Mouse (Mus musculus) liver, embryonic 11.5 days (tissue): ENCODE results near the gene Brf1. TPM values are rescaled to one million over a fixed set of nuclear protein-coding genes. Genes with fewer than 3 reads are reported as not detected.

ENCODE experiments used
- ATAC-seq: fragments of 200-750 bp; cut with Nextera tagmentation; replicated peaks from 2 replicates; pipeline ENCODE4 v1.8.0; 2017; ENCODE audit warnings: moderate number of reproducible peaks, mild to moderate bottlenecking, moderate TSS enrichment, moderate library complexity; ENCODE audit not compliant: low FRiP score
- DNase-seq: peaks from one replicate; pipeline ENCODE4 v3.0.0-alpha.2; 2017; ENCODE audit warnings: low spot score
- H3K27ac ChIP-seq: fragments of 300-500 bp; sonication (generic); 2 replicates; pipeline ENCODE4 v1.5.1; 2014; ENCODE audit warnings: mild to moderate bottlenecking, low read depth, low read length, control low read depth
- H3K27me3 ChIP-seq: fragments of 300-500 bp; sonication (generic); replicated peaks from 2 replicates; pipeline ENCODE4 v1.6.1; 2014; ENCODE audit warnings: low read length, mixed read lengths; ENCODE audit not compliant: control insufficient read depth, insufficient read depth
- H3K36me3 ChIP-seq: fragments of 300-500 bp; sonication (generic); 2 replicates; pipeline ENCODE4 v1.6.1; 2014; ENCODE audit warnings: mild to moderate bottlenecking, low read length, moderate library complexity, mixed read lengths; ENCODE audit not compliant: control insufficient read depth, insufficient read depth
- H3K4me1 ChIP-seq: fragments of 300-500 bp; sonication (generic); replicated peaks from 2 replicates; pipeline ENCODE4 v1.6.1; 2014; ENCODE audit warnings: low read length, mixed read lengths; ENCODE audit not compliant: control insufficient read depth, insufficient read depth
- H3K4me2 ChIP-seq: fragments of 300-500 bp; sonication (generic); 2 replicates; pipeline ENCODE4 v1.6.1; 2014; ENCODE audit warnings: mild to moderate bottlenecking, control low read depth, moderate library complexity
- H3K4me3 ChIP-seq: fragments of 300-500 bp; sonication (generic); 2 replicates; pipeline ENCODE4 v1.5.1; 2014; ENCODE audit warnings: low read depth, low read length, control low read depth
- H3K9ac ChIP-seq: fragments of 300-500 bp; sonication (generic); 2 replicates; pipeline ENCODE4 v1.6.1; 2014; ENCODE audit warnings: low read depth, low read length, control low read depth
- H3K9me3 ChIP-seq: fragments of 300-500 bp; sonication (generic); 2 replicates; pipeline ENCODE4 v1.6.1; 2016; ENCODE audit warnings: low read length, inconsistent platforms, mixed read lengths; ENCODE audit not compliant: control insufficient read depth
- WGBS: fragments of 180-500 bp; shearing (Covaris S2); extraction: QIAGEN DNeasy Blood & Tissue Kit; methylation state at CpG from one replicate; pipeline ENCODE4 v1.1.7; 2014; 5-methylcytosine and 5-hydroxymethylcytosine counted together
- polyA plus RNA-seq: library from polyadenylated mRNA; unstranded; fragments of >200 nt; fragmentation: Nextera tagmentation; extraction: Ambion mirVana; gene quantifications from 2 replicates; pipeline ENCODE4 v1.2.1, GENCODE M21; 2014

The Brf1 gene
- polyA plus RNA-seq, 1 experiment from 2014 or later, result 51.8 TPM

- Histone ChIP-seq H3K9me3 (no peaks in the 10 kb centered on the region), H3K9ac (peak overlapping the region; percentile 62), H3K27ac (peak overlapping the region; percentile 98), H3K27me3 (no peaks in the 10 kb centered on the region), H3K4me2 (peak overlapping the region; percentile 69), H3K4me3 (peak overlapping the region; percentile 90), H3K4me1 (peaks cover 16% of the 10 kb centered on the region), H3K36me3 (peaks cover 4% of the 10 kb centered on the region; the same call in 1 of the 2 replicates)
- WGBS, result 5% methylated on average over 5 of the region's 5 CpGs
- ATAC-seq, result no peak; the same call in 1 of the 2 replicates
- DNase-seq, result no peak
Measured at GRCm38 (mm10) chr12:113001133-113001474, 600 bp upstream of the Brf1 start.

GRCm38 (mm10) chr12:112999569-113000293 is 773 bp downstream of the Brf1 start:
- ATAC-seq (no peak; the same call in 1 of the 2 replicates), DNase-seq (no peak)
- WGBS, result under 1% methylated on average over 56 of the region's 56 CpGs
- H3K4me3 ChIP-seq, result peak overlapping the region; percentile 90
- H3K9me3 ChIP-seq, result no peaks in the 10 kb centered on the region
- peaks cover 16% of the 10 kb centered on the region for H3K4me1 ChIP-seq
- peak overlapping the region; percentile 69 for H3K4me2 ChIP-seq
- H3K9ac ChIP-seq, result peak overlapping the region; percentile 96
- peak overlapping the region; percentile 98 for H3K27ac ChIP-seq
- H3K27me3 ChIP-seq, result no peaks in the 10 kb centered on the region
- peaks cover 6% of the 10 kb centered on the region; the same call in 1 of the 2 replicates for H3K36me3 ChIP-seq

GRCm38 (mm10) chr12:112994153-112994552 is 6.4 kb downstream of the Brf1 start:
- no peak for DNase-seq
- H3K4me3 ChIP-seq, result no peak overlapping the region
- H3K36me3 ChIP-seq, result peaks cover 14% of the 10 kb centered on the region; the same call in 1 of the 2 replicates
- H3K9ac ChIP-seq, result no peak overlapping the region
- H3K9me3 ChIP-seq, result no peaks in the 10 kb centered on the region
- no peak for ATAC-seq
- H3K4me2 ChIP-seq, result no peak overlapping the region
- H3K27ac ChIP-seq, result no peak overlapping the region
- WGBS, result 67% methylated on average over 4 of the region's 4 CpGs
- peaks cover 22% of the 10 kb centered on the region for H3K4me1 ChIP-seq
- no peaks in the 10 kb centered on the region for H3K27me3 ChIP-seq

GRCm38 (mm10) chr12:112991444-112991843 is 9.1 kb downstream of the Brf1 start:
- Histone ChIP-seq H3K27ac (peak overlapping the region; percentile 13; the same call in 1 of the 2 replicates), H3K4me1 (peaks cover 13% of the 10 kb centered on the region), H3K4me2 (no peak overlapping the region), H3K36me3 (peaks cover 19% of the 10 kb centered on the region; the same call in 1 of the 2 replicates), H3K9ac (no peak overlapping the region), H3K4me3 (no peak overlapping the region), H3K9me3 (no peaks in the 10 kb centered on the region), H3K27me3 (no peaks in the 10 kb centered on the region)
- no peak for DNase-seq
- 40% methylated on average over 2 of the region's 2 CpGs for WGBS
- peak; percentile 65 for ATAC-seq

- WGBS, result 62% methylated on average over 5 of the region's 5 CpGs
- Histone ChIP-seq H3K9ac (no peak overlapping the region), H3K4me2 (no peak overlapping the region), H3K4me1 (peaks cover 13% of the 10 kb centered on the region), H3K36me3 (peaks cover 23% of the 10 kb centered on the region; the same call in 1 of the 2 replicates), H3K27me3 (no peaks in the 10 kb centered on the region), H3K9me3 (no peaks in the 10 kb centered on the region), H3K27ac (no peak overlapping the region), H3K4me3 (no peak overlapping the region)
- ATAC-seq, result no peak
- DNase-seq, result no peak
Measured at GRCm38 (mm10) chr12:112990706-112991405, 9.6 kb downstream of the Brf1 start.

- H3K27ac ChIP-seq, result no peak overlapping the region
- no peaks in the 10 kb centered on the region for H3K9me3 ChIP-seq
- H3K27me3 ChIP-seq, result no peaks in the 10 kb centered on the region
- ATAC-seq (no peak), DNase-seq (no peak)
- no peak overlapping the region for H3K4me3 ChIP-seq
- WGBS, result 75% methylated on average over 6 of the region's 6 CpGs
- peaks cover 4% of the 10 kb centered on the region; the same call in 1 of the 2 replicates for H3K4me1 ChIP-seq
- no peak overlapping the region for H3K4me2 ChIP-seq
- no peak overlapping the region for H3K9ac ChIP-seq
- peaks cover 29% of the 10 kb centered on the region; the same call in 1 of the 2 replicates for H3K36me3 ChIP-seq
Measured at GRCm38 (mm10) chr12:112987877-112988276, 12.6 kb downstream of the Brf1 start.

- Histone ChIP-seq H3K4me3 (no peak overlapping the region), H3K4me1 (no peaks in the 10 kb centered on the region; the same call in 1 of the 2 replicates), H3K27me3 (no peaks in the 10 kb centered on the region), H3K36me3 (peaks cover 28% of the 10 kb centered on the region), H3K4me2 (no peak overlapping the region), H3K9me3 (no peaks in the 10 kb centered on the region), H3K27ac (no peak overlapping the region), H3K9ac (no peak overlapping the region)
- WGBS, result 88% methylated on average over 6 of the region's 6 CpGs
- ATAC-seq, result 0 out of 2 replicates have a peak, but pooled peaks have one; percentile 29
- DNase-seq, result no peak
Measured at GRCm38 (mm10) chr12:112985346-112985745, 15.2 kb downstream of the Brf1 start.

- H3K27ac ChIP-seq, result no peak overlapping the region
- ATAC-seq (no peak), DNase-seq (no peak)
- H3K36me3 ChIP-seq, result peaks cover 39% of the 10 kb centered on the region
- no peak overlapping the region for H3K4me2 ChIP-seq
- no peaks in the 10 kb centered on the region for H3K9me3 ChIP-seq
- peaks cover 6% of the 10 kb centered on the region for H3K4me1 ChIP-seq
- 86% methylated on average over 2 of the region's 2 CpGs for WGBS
- H3K4me3 ChIP-seq, result no peak overlapping the region
- H3K9ac ChIP-seq, result no peak overlapping the region
- no peaks in the 10 kb centered on the region for H3K27me3 ChIP-seq
Measured at GRCm38 (mm10) chr12:112982031-112982430, 18.5 kb downstream of the Brf1 start.
